Mouse (Mus musculus) kidney, adult 11 months (tissue): ENCODE data around the gene Mvb12a.

Experiments used
- DNase-seq: peaks from one replicate; pipeline ENCODE4 v3.0.0; 2022

The Mvb12a gene

GRCm38 (mm10) chr8:71567587-71567986, 24.9 kb downstream of the Mvb12a start:
- DNase-seq: no peak

- DNase-seq: peak; percentile 92
Observed at GRCm38 (mm10) chr8:71568387-71568937, 25.7 kb downstream of the Mvb12a start, which contains the start of gene Slc27a1. TSS of gene Slc27a1 (plus strand) at chr8:71568882.

GRCm38 (mm10) chr8:71568941-71569340, 26.2 kb downstream of the Mvb12a start:
- DNase-seq: no peak

GRCm38 (mm10) chr8:71569366-71570290, 26.9 kb downstream of the Mvb12a start:
- peak; percentile 99 for DNase-seq

GRCm38 (mm10) chr8:71570291-71570954, 27.7 kb downstream of the Mvb12a start:
- peak; percentile 99 for DNase-seq

GRCm38 (mm10) chr8:71572077-71572476, 29.4 kb downstream of the Mvb12a start:
- no peak for DNase-seq

- DNase-seq: peak; percentile 80
Observed at GRCm38 (mm10) chr8:71572847-71573633, 30.3 kb downstream of the Mvb12a start.

- no peak for DNase-seq
Observed at GRCm38 (mm10) chr8:71574426-71574825, 31.7 kb downstream of the Mvb12a start.

- DNase-seq: no peak
Observed at GRCm38 (mm10) chr8:71575020-71575419, 32.3 kb downstream of the Mvb12a start.

GRCm38 (mm10) chr8:71577856-71578387, 35.2 kb downstream of the Mvb12a start:
- DNase-seq: no peak

GRCm38 (mm10) chr8:71579009-71579408, 36.3 kb downstream of the Mvb12a start:
- no peak for DNase-seq

GRCm38 (mm10) chr8:71579476-71579875, 36.8 kb downstream of the Mvb12a start:
- no peak for DNase-seq

- no peak for DNase-seq
Observed at GRCm38 (mm10) chr8:71580201-71580600, 37.5 kb downstream of the Mvb12a start.

GRCm38 (mm10) chr8:71586891-71587290, 44.2 kb downstream of the Mvb12a start:
- no peak for DNase-seq

GRCm38 (mm10) chr8:71588762-71589161, 46.0 kb downstream of the Mvb12a start:
- DNase-seq: no peak

GRCm38 (mm10) chr8:71591017-71591416, 48.3 kb downstream of the Mvb12a start:
- DNase-seq: no peak

- DNase-seq: peak; percentile 95
Observed at GRCm38 (mm10) chr8:71591471-71592373, 49.0 kb downstream of the Mvb12a start, which contains the start of gene Pgls. TSS of gene Pgls (plus strand) at chr8:71592176.

- peak; percentile 87 for DNase-seq
Observed at GRCm38 (mm10) chr8:71592374-71593170, 49.9 kb downstream of the Mvb12a start.

GRCm38 (mm10) chr8:71593556-71594323, 51.0 kb downstream of the Mvb12a start:
- no peak for DNase-seq

GRCm38 (mm10) chr8:71594324-71594722, 51.6 kb downstream of the Mvb12a start:
- DNase-seq: no peak
